Mouse (Mus musculus): ENCODE results near the gene Palld. TPM values are rescaled to one million over a fixed set of nuclear protein-coding genes. Genes with fewer than 3 reads are reported as not detected.

Palld gene
- polyA plus RNA-seq (2021), result 99.0 TPM

DNA sequence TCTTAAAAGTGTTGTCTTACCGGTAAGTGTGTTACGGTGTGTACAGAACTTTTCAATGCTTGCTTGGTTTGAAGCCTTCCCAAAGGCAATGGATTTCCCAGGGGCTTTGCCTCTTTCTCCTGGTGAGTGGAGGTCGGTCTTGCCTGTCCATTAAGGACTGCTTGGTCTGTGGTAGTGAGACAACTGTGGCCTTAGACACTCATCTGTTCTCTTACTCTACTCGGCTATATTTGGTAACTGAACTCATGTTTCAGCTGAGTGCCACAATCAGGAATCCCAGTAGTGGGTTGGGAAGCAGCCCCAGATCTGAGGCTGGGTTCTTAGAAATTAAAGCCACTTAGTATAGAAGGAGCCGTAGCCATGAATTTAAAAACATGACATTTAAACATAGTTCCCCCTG is at the start of gene Palld:
Gene Palld (minus strand): TSS at position 170 of the 400 bp plus-strand sequence.
- ChIA-PET POLR2A (no interaction called here), CTCF (no interaction called here)
- DNase-seq (ENCODE audit: low read depth, low spot score), result no peak
- no peak for ATAC-seq
- H3K27me3 ChIP-seq, result peaks cover 74% of the 10 kb centered on the region
- in situ Hi-C loops (cut with MboI; ENCODE audit: low pct_unique_long_range_greater_than_20kb), result no loop called here
- no peak for TF ChIP-seq CTCF (IDR thresholded peaks at IDR 0.05)

DNA sequence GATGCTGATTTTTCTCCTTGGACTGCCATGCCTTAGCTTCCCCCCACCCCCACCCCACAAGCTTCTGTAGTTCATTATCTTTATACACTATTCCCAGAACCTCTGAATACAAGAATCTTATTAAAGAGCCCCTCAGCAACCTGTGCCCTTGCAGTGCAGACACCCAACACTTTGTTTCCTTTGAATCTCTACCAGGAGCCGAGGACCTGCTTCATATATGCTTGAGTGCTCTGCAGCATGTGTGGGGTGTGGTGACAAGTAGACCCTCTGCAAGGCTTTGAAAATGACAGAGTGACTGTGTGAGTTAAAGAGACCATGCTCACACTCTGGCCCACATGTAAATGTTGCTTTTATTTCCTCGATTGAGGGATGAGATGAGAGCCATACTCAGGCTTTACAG is 35.1 kb upstream of the Palld start:
- TF ChIP-seq CTCF (IDR thresholded peaks at IDR 0.05), result no peak
- POLR2A ChIA-PET, result no interaction called here
- DNase-seq (ENCODE audit: low read depth, low spot score) (no peak), ATAC-seq (no peak)
- H3K27me3 ChIP-seq, result peaks cover 51% of the 10 kb centered on the region
- CTCF ChIA-PET, result interaction anchor here (0.5 to 1.6 kb wide), 2 partner anchors 14 to 1301 kb away, joined by 3 read pairs; no protein-coding TSS in a partner anchor
- in situ Hi-C loops (cut with MboI; ENCODE audit: low pct_unique_long_range_greater_than_20kb), result no loop called here

DNA sequence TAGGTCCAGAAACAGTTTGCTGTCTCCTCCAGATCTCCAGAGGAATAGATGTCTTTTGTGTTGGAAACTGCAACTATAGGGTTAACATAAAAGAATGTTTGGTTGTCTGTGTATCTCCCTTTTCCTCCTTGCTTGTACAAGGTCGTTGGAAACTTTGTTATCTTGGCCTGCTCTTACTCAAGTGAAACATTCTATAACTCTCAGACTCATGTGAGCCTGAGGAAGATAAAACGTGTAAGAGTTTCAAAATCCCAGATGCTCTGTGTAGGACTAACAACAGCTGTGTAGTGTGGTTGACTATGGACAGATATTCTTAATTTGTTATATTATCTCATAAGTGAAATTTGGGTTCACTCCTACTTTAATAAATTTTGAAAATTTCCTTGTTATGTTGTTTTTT is 30.8 kb upstream of the Palld start:
- in situ Hi-C loops (cut with MboI; ENCODE audit: low pct_unique_long_range_greater_than_20kb), result no loop called here

DNA sequence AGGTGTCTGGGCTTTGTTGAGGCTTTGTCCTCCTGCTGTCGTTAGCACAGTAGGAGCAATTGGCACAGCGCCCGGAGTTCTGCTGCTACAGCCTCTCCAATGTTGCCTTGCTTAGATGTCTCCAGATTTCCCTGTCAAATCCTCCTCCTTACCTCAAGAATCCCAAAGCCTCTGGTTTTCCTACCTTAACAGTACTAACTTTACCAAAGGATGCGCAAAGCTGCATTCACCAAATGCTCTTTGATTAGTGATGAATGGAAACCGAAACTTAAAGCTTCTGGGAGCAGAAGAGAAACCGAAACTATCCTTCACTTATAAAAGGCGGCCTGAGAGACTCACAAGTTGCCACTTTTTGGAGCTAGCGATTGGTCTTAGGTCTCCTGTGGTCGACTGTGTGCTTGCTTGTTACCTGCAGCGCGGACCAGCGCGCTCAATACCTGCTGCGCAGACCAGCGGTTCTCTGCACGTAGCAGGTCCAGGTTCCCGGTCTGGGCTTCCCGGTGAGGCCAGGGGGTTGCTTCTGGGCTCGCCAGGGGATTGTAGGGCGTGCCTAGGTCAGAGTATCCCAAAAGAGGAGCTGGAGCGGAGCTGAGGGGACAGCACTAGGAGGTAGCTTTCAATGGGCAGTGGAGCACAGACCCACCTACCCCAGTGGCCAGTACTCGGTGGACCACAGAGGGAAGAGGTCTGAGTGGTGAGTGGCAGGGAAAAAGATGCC is 25.4 kb upstream of the Palld start, which contains the start of gene Ddx60:
Gene Ddx60 (plus strand): TSS at position 311 of the 718 bp plus-strand sequence.
- TF ChIP-seq CTCF (IDR thresholded peaks at IDR 0.05), result no peak
- peak; percentile 47 for ATAC-seq
- peaks cover 18% of the 10 kb centered on the region for H3K27me3 ChIP-seq
- in situ Hi-C loops (cut with MboI; ENCODE audit: low pct_unique_long_range_greater_than_20kb), result no loop called here
- DNase-seq (ENCODE audit: low read depth, low spot score), result no peak
- CTCF ChIA-PET, result interaction anchor here (0.7 to 0.8 kb wide), 2 partner anchors 9 to 12 kb away, joined by 3 read pairs; no protein-coding TSS in a partner anchor
- POLR2A ChIA-PET, result no interaction called here

More for the DNA sequence above, 30.8 kb upstream of the Palld start:
- ATAC-seq (no peak), DNase-seq (ENCODE audit: low read depth, low spot score) (no peak)
- POLR2A ChIA-PET, result no interaction called here
- CTCF ChIA-PET, result no interaction called here
- TF ChIP-seq CTCF (IDR thresholded peaks at IDR 0.05), result no peak
- H3K27me3 ChIP-seq, result peaks cover 27% of the 10 kb centered on the region

DNA sequence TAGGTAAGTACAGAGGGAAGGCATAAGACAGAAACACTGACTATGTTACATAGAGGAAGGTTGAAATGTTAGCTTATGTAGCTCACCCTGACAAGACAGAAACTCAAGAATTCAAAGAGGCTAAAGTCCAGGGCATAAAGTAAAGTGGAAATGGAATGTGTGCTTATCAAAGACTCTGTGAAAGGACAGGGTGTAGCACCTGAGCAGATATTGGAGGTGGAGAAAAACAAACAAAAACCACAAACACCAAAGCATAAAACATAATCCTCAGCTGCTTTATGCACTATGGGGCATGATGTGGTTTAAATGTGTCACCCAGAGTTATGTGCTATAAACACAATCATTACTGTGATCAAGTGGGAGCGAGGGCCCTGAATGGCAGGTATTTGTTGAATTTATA is 22.0 kb upstream of the Palld start:
- DNase-seq (ENCODE audit: low read depth, low spot score) (no peak), ATAC-seq (no peak)
- ChIA-PET POLR2A (no interaction called here), CTCF (no interaction called here)
- in situ Hi-C loops (cut with MboI; ENCODE audit: low pct_unique_long_range_greater_than_20kb), result no loop called here
- TF ChIP-seq CTCF (IDR thresholded peaks at IDR 0.05), result no peak
- H3K27me3 ChIP-seq, result peaks cover 40% of the 10 kb centered on the region

DNA sequence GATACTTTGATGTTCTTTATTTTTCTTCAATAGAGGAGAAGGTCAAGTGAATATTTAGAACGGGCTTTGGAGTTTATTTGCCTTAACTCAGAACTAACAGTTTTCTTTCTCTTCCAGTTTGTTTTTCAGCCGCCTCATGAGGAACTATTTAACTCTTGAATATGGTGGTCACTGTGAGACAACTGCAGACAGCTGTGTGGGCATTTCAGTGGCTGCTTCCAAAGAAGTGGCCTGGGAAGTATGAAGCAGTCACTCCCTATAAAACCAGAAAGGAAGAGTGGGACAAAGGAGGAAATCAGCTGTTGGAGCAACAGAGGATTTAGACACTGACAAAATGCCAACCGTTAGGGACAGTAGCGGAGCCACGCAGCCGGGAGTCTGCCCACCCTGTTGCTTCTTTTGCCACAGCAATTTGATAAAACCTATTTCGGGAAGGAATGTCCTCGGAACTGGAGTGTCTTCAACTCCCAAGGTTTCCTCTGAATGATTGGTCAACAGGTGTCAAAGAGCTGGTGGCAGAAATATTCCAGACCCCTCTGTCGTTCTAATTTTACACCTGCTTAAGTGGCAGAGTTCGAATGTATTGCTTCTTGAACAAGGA is 19.1 kb upstream of the Palld start:
- in situ Hi-C loops (cut with MboI; ENCODE audit: low pct_unique_long_range_greater_than_20kb), result no loop called here
- no peak for TF ChIP-seq CTCF (IDR thresholded peaks at IDR 0.05)
- peaks cover 40% of the 10 kb centered on the region for H3K27me3 ChIP-seq
- ChIA-PET CTCF (no interaction called here), POLR2A (no interaction called here)
- no peak for ATAC-seq
- no peak for DNase-seq (ENCODE audit: low read depth, low spot score)

DNA sequence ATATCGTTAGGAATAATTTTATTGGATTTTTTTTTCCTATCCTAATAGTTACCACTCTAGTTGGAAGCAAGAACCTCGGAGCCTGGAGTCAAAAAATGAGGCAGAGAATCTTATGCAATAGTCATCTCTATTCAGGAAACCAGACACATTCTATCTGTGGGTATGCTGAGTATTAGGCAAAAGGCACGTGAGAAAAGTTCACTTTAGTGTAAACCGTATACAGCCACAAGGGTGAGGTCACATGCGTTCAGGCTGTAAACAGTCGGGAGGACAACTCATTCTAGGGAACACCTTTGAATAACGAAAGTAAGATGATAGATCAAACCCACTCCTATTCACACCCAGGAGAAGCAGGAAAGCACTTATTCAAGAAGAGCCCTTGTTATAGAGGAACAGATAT is 17.9 kb upstream of the Palld start:
- POLR2A ChIA-PET, result no interaction called here
- in situ Hi-C loops (cut with MboI; ENCODE audit: low pct_unique_long_range_greater_than_20kb), result no loop called here
- CTCF ChIA-PET, result no interaction called here
- TF ChIP-seq CTCF (IDR thresholded peaks at IDR 0.05), result no peak
- DNase-seq (ENCODE audit: low read depth, low spot score), result no peak
- ATAC-seq, result no peak
- peaks cover 50% of the 10 kb centered on the region for H3K27me3 ChIP-seq

DNA sequence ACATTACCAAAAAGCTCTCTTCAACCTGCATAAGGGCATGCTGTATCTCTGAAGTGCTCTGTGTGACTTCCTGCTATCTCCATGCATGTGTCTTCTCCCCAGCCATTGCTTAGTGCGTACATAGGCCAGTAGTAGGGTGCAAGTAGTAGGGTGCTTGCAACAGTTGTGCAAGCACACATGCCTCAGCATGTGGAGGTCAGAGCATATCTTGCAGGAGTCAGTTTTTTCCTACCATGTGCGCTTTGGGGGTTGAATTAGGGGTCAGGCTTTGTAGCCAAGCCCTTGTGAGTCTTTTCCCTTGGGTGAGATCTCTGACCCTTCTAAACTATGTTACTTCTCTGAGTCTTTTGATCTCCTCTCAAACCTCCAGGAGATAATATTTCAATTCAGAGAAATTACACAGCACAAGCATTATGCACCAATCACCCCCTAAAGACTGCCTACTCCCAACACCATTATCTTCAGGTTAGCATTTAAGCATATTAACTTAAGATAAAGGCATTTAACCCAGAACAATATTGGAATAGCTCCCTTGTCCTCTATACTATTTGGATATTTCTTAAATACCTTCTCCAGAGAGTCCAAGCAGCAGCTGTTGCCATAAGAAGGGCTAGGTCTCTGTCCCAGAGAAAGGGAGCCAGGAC is 16.8 kb upstream of the Palld start:
- ChIA-PET CTCF (interaction anchor here (1.1 kb wide), 1 partner anchor 9 kb away, joined by 3 read pairs; no protein-coding TSS in a partner anchor), POLR2A (no interaction called here)
- TF ChIP-seq CTCF (IDR thresholded peaks at IDR 0.05), result no peak
- H3K27me3 ChIP-seq, result peaks cover 56% of the 10 kb centered on the region
- ATAC-seq, result no peak
- in situ Hi-C loops (cut with MboI; ENCODE audit: low pct_unique_long_range_greater_than_20kb), result no loop called here
- no peak for DNase-seq (ENCODE audit: low read depth, low spot score)

DNA sequence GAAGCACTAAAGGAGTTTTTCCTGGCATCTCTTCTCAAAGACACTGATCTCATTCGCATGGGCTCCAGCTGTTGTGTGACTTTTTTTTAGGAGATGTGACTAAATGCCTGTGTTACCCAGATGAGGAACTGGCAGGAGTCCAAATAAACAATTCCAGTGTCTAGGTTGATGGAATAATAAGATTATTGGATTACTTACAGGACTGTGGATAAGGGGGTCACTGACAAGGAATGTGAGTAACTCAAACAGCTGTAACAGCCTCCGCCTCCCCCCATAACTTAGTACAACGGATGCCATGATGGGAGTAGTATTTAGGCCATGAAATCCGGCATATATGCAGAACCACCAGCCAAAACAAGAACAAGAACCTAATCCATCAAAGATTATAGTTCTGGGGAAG is 14.8 kb upstream of the Palld start:
- H3K27me3 ChIP-seq, result peaks cover 56% of the 10 kb centered on the region
- TF ChIP-seq CTCF (IDR thresholded peaks at IDR 0.05), result no peak
- ATAC-seq, result no peak
- POLR2A ChIA-PET, result no interaction called here
- no peak for DNase-seq (ENCODE audit: low read depth, low spot score)
- in situ Hi-C loops (cut with MboI; ENCODE audit: low pct_unique_long_range_greater_than_20kb), result no loop called here
- CTCF ChIA-PET, result interaction anchor here (1.7 kb wide), 1 partner anchor 11 kb away, joined by 3 read pairs; the partner anchor contains the start of gene Ddx60

DNA sequence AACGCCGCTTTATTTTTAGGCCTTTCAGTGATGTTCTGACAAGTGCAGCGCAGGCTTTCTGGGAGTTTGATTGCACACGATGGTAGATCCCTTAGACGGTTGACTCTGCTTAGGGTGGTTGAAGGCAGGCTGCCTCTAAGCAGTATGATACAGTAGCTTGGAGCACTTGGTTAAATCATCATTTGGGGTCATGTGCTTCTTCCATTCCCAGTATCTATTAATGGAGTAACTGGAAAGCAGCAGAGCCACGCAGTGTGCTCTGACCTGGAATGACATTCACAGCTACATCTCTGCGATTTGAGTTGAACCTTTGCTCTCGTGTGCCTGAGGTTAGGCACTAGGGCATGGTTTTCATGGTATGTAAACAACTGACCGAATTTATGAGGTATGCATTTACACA is 11.5 kb upstream of the Palld start:
- ChIA-PET CTCF (interaction anchor here (0.9 kb wide), 1 partner anchor 13 kb away, joined by 3 read pairs; no protein-coding TSS in a partner anchor), POLR2A (no interaction called here)
- H3K27me3 ChIP-seq, result peaks cover 53% of the 10 kb centered on the region
- in situ Hi-C loops (cut with MboI; ENCODE audit: low pct_unique_long_range_greater_than_20kb), result no loop called here
- no peak for TF ChIP-seq CTCF (IDR thresholded peaks at IDR 0.05)
- DNase-seq (ENCODE audit: low read depth, low spot score) (no peak), ATAC-seq (no peak)

DNA sequence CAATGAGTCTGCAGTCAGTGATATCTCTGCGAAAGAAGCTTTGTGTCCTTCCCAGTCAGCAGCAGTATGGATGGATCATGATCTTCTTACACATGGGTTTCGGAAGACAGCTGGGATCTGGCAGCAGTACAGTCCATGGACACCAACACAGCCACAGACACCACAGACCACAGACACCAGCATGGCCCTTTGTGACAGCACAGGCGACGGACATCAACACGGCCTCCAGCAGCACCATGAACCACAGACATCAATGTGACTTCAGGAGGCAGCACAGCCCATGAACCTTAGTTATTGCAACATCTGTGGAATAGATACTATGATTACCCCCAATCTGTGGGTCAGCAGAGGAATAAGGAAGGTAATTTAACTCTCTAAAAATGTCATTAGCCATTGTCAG is 10.3 kb upstream of the Palld start:
- in situ Hi-C loops (cut with MboI; ENCODE audit: low pct_unique_long_range_greater_than_20kb), result no loop called here
- H3K27me3 ChIP-seq, result peaks cover 62% of the 10 kb centered on the region
- DNase-seq (ENCODE audit: low read depth, low spot score), result no peak
- ChIA-PET CTCF (no interaction called here), POLR2A (no interaction called here)
- TF ChIP-seq CTCF (IDR thresholded peaks at IDR 0.05), result no peak
- no peak for ATAC-seq

All from Patski (cell line).